Mouse (Mus musculus): ENCODE measurements around the gene Tm9sf4.

Tm9sf4 gene

GRCm38 (mm10) chr2:153160844-153161683, at the start of gene Tm9sf4:
Gene Tm9sf4 (plus strand): TSS chr2:153161303.
- peak; percentile 72 to 83 for DNase-seq (ENCODE audit: low spot score in 2 of 2)

DNA sequence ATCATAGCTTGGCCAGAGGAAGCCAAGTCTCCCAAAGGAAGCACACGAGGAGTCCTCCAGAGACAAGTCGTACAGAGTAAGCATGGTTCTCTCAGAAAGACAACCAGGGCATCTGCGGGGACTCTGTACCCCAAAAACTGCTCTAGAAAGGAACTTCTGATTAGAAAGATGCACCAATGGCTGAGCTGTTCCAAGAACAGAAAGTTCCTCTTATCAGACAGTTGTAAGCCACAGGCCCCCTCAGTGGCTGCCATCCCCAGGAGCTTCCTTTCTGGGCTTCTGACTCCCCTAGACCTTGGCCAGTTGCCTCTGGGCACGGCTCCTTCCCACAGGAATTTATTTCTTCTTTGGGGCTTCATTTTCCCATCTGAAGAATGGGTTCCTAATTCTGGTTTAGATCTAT, 45.4 kb upstream of the Tm9sf4 start:
- DNase-seq (ENCODE audit: low spot score in 2 of 2): no peak

- peak in 1 of 2 experiments; percentile 12 for DNase-seq (ENCODE audit: low spot score in 2 of 2)
Observed at GRCm38 (mm10) chr2:153117051-153117486, 44.0 kb upstream of the Tm9sf4 start.

GRCm38 (mm10) chr2:153119488-153119887, 41.6 kb upstream of the Tm9sf4 start:
- DNase-seq (ENCODE audit: low spot score in 2 of 2): no peak

DNA sequence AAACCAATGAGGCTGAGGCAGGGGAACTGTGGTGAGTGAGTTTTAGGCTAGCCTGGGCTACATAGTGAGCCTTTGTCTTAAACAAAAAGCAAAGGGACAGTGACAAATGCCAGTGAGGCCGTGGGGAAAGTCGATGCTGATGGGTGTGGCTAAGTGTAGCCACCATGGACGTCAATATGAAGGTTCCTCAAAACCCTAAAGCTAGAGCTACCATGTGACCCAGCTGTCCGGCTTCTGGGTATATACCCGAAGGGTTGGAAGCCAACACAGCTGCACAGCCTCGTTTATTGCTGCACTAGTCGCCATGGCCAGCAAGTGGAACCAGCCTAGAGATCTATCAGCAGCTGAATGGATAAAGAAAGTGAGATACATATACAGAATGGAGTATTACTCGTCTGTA, 41.0 kb upstream of the Tm9sf4 start:
- DNase-seq (ENCODE audit: low spot score in 2 of 2): peak in 1 of 2 experiments; percentile 27

DNA sequence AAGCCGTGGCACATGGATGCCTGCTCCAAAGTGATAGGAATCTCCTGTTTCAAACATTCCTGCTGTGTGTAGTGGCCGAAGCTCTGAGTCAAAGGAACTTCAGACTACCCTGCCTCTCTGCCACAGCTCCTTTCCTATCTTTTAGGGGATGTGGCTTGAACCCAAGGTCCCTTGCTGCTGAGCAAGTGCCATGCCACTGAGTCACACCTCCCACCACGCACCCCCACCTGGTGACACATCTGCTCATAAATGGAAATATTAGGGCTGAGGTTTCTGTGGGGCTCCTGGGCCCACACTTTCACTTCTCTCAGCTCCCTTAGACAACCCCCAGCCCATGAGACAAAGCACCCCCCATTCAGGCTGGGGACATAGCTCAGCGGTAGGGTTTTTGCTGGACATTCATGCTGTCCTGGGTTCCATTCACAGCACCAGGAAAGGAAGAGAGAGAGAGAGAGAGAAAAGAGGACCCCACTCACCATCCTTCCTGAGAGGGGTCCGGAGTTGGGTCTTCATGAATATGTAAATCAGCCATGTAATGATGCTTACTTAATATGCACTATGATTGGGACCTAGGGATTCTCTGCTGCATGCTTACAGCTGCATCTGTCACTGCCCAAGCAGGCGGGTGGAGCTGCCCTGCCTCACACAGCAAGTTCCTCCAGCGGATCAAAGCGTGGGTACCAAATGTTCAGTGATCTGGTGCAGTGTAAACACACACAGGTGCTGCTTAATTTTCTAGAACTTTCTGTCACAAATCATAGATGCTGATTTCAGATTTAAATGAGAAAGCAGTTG, 39.1 kb upstream of the Tm9sf4 start:
- peak in 1 of 2 experiments; percentile 24 for DNase-seq (ENCODE audit: low spot score in 2 of 2)

DNA sequence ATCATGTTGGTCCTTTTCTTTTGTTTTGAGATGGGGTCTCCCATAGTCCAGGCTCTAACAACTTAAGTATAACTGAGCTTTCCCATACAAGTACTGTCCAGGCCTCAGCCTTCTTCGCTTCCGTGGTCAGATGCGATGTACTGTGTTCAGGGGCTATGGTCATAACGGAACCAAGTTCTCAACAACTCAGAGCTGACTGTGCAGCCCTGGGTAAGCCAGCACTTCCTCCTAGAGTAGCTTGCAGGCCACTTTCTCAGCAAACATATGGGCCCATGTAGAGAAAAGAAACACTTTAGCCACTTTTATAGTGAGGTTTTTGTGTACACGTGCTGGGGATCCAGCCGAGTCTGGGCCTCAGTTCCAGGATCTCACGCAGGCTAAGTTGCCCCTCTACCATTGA, 38.4 kb upstream of the Tm9sf4 start:
- no peak for DNase-seq (ENCODE audit: low spot score in 2 of 2)

DNA sequence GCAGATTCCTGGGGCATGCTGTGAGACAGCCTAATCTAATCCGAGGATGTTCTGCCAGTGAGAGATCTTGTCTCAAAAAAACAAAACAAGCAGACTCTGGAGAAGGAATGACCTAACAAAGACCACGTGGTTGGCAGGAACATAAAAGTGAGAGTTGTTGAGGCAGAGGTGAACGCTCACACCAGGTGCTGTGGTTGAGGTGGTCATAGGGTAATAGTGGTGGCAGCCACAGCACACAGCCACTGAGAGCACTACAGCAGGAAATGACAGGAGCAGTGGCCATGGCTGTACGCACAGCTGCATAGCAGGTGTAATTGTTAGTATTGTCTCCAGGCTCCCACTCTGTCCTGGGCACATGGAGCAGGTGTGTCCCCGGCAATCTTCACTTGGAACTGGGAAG, 35.2 kb upstream of the Tm9sf4 start:
- no peak for DNase-seq (ENCODE audit: low spot score in 2 of 2)

DNA sequence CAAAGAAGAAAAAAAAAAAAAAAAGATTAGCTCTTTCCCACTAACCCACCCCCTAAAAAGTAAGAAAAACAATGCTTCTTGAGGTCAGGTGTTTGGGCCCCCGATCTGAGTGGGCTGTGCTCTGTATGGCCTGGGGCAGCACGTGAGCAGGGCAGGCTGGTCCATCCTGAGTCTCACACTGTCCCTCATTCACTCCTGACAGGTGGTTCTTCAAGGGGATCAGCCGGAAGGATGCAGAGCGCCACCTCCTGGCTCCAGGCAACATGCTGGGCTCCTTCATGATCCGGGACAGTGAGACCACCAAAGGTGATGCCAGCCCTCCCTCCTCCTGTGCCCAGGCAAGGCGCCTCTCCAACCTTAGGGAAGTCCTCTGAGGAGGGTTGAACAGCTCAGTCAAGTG, 30.1 kb upstream of the Tm9sf4 start:
- DNase-seq (ENCODE audit: low spot score in 2 of 2): no peak

GRCm38 (mm10) chr2:153134237-153134636, 26.9 kb upstream of the Tm9sf4 start:
- DNase-seq (ENCODE audit: low spot score in 2 of 2): no peak

DNA sequence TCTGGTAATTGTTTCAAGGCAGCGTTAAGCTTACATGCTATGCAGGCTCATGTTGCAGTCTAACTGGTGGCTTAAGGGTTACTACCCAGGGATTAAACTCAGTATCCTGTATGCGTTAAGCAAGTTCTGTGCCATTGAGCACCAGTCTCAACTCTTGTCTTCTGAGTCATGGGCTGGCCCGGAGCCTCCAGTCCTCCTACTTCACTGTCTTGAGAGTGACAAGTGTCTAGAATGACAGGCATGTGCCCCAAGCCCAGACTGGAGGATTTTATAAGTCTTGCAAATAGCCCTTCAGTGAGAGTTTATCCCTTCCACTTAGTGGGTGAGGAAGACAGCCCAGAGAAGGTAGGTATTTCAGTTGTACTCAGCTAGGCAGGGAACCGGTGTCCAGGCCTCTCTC, 24.9 kb upstream of the Tm9sf4 start:
- no peak for DNase-seq (ENCODE audit: low spot score in 2 of 2)

GRCm38 (mm10) chr2:153139158-153139557, 21.9 kb upstream of the Tm9sf4 start:
- DNase-seq (ENCODE audit: low spot score in 2 of 2): no peak

DNA sequence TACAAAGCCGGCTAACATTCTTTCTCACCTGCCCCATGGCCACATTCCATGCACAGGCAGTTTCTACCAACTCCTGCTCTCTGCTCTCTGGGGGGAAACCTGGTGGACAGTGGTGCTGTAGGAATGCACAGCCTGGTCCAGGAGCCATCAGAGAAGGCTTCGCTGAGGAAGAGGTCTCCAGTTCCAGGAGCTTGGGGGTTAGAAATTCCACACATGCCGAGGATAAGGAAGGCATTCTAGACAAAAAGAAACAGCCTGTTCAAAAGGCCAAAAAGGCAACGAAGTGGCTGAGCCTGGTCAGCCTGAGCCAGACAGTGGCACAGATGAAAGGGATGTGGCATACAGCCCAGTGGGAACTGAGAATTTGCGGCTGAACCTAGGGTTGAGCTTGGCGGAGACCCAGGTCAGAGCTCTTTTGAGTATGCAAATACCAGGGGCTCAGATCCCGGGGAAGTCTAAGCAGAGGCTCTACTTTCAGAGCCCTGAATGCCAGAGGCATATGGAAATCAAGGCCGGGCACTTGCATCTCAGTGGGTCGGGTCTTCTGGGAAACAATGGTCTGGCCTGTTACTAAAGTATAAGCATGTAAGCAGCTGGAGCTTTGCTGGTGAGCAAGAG, 21.0 kb upstream of the Tm9sf4 start:
- DNase-seq (ENCODE audit: low spot score in 2 of 2): no peak

- peak in 1 of 2 experiments; percentile 41 for DNase-seq (ENCODE audit: low spot score in 2 of 2)
Observed at GRCm38 (mm10) chr2:153142620-153143199, 18.4 kb upstream of the Tm9sf4 start.

GRCm38 (mm10) chr2:153145346-153145745, 15.8 kb upstream of the Tm9sf4 start:
- no peak for DNase-seq (ENCODE audit: low spot score in 2 of 2)

DNA sequence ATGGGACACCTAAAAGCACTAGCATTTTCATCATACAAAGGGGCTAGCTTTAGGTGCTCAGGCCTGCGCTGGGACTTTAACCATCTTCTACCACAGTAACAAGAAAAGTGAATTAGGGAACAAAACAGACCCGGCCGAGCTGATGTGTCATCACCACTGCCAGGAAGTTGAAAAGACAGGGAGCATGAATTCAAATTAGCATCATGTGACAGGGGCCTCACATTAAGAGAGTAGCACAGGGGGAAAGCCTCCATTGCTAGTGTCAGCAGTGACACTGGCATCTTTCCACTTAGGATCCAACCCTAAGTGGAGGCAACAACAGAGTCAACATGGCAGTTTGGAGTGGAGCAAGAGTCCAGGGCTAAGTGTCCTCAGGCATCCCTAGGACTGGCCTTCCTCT, 13.9 kb upstream of the Tm9sf4 start:
- DNase-seq (ENCODE audit: low spot score in 2 of 2): no peak

DNA sequence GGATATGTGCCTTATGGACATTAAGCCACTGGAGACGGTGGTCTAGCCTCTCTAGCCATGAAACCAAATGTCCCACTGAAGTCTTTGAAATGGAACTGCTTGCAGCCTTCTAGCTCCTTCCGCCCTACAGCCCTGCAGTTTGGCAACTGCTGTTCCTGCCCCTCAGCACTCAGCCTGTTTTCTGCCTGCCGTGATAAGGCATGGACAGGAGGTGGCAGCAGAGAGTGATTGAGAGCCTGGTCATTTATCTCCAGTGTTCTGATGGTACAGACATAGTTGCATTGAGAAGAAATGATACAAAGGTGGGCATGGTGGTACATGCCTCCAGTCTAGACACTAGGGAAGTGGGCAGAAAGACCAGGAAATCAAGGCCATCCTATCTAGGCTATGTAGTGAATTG, 13.4 kb upstream of the Tm9sf4 start:
- peak; percentile 46 to 65 for DNase-seq (ENCODE audit: low spot score in 2 of 2)

GRCm38 (mm10) chr2:153149742-153150141, 11.4 kb upstream of the Tm9sf4 start:
- DNase-seq (ENCODE audit: low spot score in 2 of 2): no peak

DNA sequence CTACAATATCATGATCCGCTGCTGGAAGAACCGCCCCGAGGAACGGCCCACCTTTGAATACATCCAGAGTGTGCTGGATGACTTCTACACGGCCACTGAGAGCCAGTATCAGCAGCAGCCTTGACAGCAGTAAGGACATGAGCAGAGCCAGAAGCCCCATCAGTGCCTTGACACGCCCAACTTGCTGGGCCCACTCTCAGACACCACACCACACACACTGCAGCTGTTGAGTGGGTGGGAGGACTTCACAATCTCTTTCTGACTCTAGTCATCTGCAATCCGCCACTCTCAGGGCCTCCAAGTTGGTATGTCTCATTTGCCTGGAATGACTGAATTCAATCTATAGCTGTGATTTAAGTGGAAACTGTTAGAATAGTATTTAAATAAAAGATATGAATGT, 10.1 kb upstream of the Tm9sf4 start:
- no peak for DNase-seq (ENCODE audit: low spot score in 2 of 2)

DNA sequence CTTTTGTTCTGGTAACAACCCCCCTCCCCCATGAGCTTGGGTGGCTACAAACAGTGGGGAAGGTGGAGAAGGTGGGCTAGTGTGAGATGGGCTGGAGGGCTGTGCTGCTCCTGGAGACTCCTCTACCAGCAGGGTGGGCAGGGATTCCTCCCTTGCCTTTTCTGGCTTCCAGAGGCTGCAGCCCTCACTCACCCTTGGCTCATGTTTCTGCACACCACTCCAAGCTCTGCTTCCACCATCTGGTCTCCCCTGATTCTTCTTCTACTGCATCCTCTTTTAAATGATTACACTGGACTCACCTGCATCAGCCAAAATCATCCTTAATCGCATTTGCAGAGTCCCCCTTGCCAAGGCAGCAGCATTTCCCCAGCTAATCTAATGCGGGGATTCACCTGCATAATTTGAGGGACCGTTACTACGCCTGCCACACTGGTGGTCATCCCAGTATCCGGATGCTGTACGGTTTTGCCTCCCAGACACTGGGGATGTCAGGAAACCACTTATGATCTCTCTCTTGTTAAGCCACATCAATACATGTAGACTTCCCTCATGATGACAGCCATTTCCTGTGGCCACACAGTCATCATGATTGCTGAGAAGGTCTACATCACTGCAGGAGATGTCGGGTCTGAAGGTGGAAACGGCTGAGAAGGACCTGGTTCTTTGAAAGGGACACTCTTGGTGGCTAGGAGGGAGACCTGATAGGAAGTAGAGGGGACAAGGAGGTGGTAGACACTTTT, 9.0 kb upstream of the Tm9sf4 start:
- DNase-seq (ENCODE audit: low spot score in 2 of 2): no peak

GRCm38 (mm10) chr2:153153033-153153450, 8.1 kb upstream of the Tm9sf4 start:
- no peak for DNase-seq (ENCODE audit: low spot score in 2 of 2)
